Mouse (Mus musculus) ES-E14 (cell line): ENCODE measurements at regions not wholly inside any gene's neighbourhood (a gene's known extent, or its start where the extent isn't known, plus 50 kb on each side); places are given as distances from the start of the nearest gene placed in this dataset.
A peak's percentile ranks its signal among the peaks of the same experiment; 100 is the strongest.
"Not testable (repeated sequence)": the region's sequence is repeated elsewhere in the genome, so short reads cannot be mapped to it uniquely, and the experiment has no call there.

ENCODE experiments used
- DNase-seq: peaks from one replicate; pipeline ENCODE4 v3.0.0-alpha.2; 2013; ENCODE audit warnings: low read depth, low spot score
- H3K27ac ChIP-seq: 2 replicates; pipeline ENCODE4 v1.5.1; 2012; ENCODE audit warnings: low read depth, mild to moderate bottlenecking, low read length, moderate library complexity, mixed read lengths; ENCODE audit not compliant: poor library complexity, insufficient read depth, severe bottlenecking
- H3K36me3 ChIP-seq: 2 replicates; pipeline ENCODE4 v1.6.1; 2012; ENCODE audit warnings: mild to moderate bottlenecking, low read length, moderate library complexity, mixed read lengths; ENCODE audit not compliant: control insufficient read depth, poor library complexity, insufficient read depth, severe bottlenecking
- H3K4me1 ChIP-seq, 2 experiments: fragments of 150-350 bp in 1 of 2; sonication (generic) in 1 of 2; 2 replicates each; pipeline ENCODE4 v1.6.1; 2012; ENCODE audit warnings: low read length in 2 of 2, mild to moderate bottlenecking in 1 of 2, mixed read lengths in 1 of 2; ENCODE audit not compliant: control insufficient read depth in 2 of 2, insufficient read depth in 2 of 2, poor library complexity in 1 of 2
- H3K4me3 ChIP-seq, 2 experiments: fragments of 150-350 bp in 1 of 2; sonication (generic) in 1 of 2; 2 replicates each; pipeline ENCODE4 v1.5.1; 2012; ENCODE audit warnings: low read length in 2 of 2, low read depth in 1 of 2, mild to moderate bottlenecking in 1 of 2, mixed read lengths in 1 of 2; ENCODE audit not compliant: insufficient read depth in 1 of 2, poor library complexity in 1 of 2, severe bottlenecking in 1 of 2
- H3K9ac ChIP-seq: 2 replicates; pipeline ENCODE4 v1.6.1; 2012; ENCODE audit warnings: low read depth, mild to moderate bottlenecking, low read length, mixed read lengths; ENCODE audit not compliant: poor library complexity, insufficient read depth, severe bottlenecking
- H3K9me3 ChIP-seq: fragments of 150-350 bp; sonication (generic); 2 replicates; pipeline ENCODE4 v1.6.1; 2012; ENCODE audit warnings: low read depth, mild to moderate bottlenecking, low read length; ENCODE audit not compliant: control insufficient read depth, insufficient read depth
- CHD2 ChIP-seq: IDR thresholded peaks from 2 replicates; pipeline ENCODE4 v1.6.1; 2014; ENCODE audit warnings: mild to moderate bottlenecking, low read depth, low read length, inconsistent platforms
- HCFC1 ChIP-seq: IDR thresholded peaks from 2 replicates; pipeline ENCODE4 v1.6.1; 2012; ENCODE audit warnings: low read length, inconsistent platforms, borderline replicate concordance; ENCODE audit not compliant: insufficient read depth
- MAFK ChIP-seq: IDR thresholded peaks from 2 replicates; pipeline ENCODE4 v1.6.1; 2014; ENCODE audit warnings: mild to moderate bottlenecking, low read depth, low read length, inconsistent platforms; ENCODE audit not compliant: insufficient read depth
- ZC3H11A ChIP-seq: IDR thresholded peaks from 2 replicates; pipeline ENCODE4 v1.6.1; 2012; ENCODE audit warnings: low read depth, mild to moderate bottlenecking, inconsistent platforms, low read length, borderline replicate concordance
- ZNF384 ChIP-seq: IDR thresholded peaks from 2 replicates; pipeline ENCODE4 v1.6.1; 2012; ENCODE audit warnings: low read depth, low read length, inconsistent platforms
- in situ Hi-C, 2 experiments: fragments of 600-800 bp; cut with MboI; formaldehyde crosslinking; loops; one replicate each; pipeline ENCODE4 v1.15.1; 2025; ENCODE audit warnings: low sequenced_read_pairs in 2 of 2, inconsistent platforms in 1 of 2; ENCODE audit not compliant: unreplicated experiment in 2 of 2

DNA sequence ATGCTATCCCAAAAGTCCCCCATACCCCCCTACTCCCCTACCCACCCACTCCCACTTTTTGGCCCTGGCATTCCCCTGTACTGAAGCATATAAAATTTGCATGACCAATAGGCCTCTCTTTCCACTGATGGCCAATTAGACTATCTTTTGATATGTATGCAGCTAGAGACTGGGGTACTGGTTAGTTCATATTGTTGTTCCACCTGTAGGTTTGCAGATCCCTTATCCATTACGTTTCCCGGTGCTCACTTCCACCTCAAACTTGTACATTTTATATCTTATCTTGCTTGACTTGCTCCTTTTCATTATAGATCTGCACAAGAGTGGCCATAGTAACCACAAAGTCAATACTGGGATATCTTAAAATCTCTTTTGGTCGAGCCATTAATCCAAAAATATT lies 2329.9 kb upstream of the Aga start:
- H3K36me3 ChIP-seq, H3K4me1 ChIP-seq, DNase-seq, H3K9ac ChIP-seq, in situ Hi-C loops, H3K27ac ChIP-seq, H3K9me3 ChIP-seq: not testable (repeated sequence)
- 0 out of 4 replicates have a peak overlapping the region, but pooled peaks of 1 of the 2 experiments have one; percentile 16 for H3K4me3 ChIP-seq

GRCm38 (mm10) chr8:51170123-51170522 lies 2326.4 kb upstream of the Tenm3 start:
- H3K9me3 ChIP-seq: no peaks in the 10 kb centered on the region
- in situ Hi-C loops: no loop called here

DNA sequence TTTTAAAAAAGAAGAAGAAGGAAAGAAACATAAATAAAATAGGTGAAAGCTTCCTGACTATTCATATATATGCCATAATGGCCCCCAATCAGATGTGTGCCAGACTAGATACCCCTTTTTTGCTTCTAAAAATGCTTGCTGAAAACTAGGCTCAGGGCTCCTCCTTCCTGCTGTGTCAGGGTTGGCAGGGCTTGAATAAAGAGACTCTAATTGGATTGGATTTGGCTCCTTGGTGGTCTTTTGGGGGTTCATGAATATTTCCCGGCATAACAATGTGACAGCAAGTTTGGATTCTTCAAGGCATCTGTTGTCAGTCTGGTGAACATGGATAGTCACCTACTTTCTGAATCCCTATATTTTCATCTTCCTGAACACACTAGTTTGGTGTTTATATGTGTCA lies 2301.6 kb upstream of the Tenm3 start:
- DNase-seq: no peak
- H3K27ac ChIP-seq: no peak overlapping the region
- no peaks in the 10 kb centered on the region for H3K36me3 ChIP-seq
- H3K4me1 ChIP-seq: no peaks in the 10 kb centered on the region
- in situ Hi-C loops: no loop called here
- H3K9me3 ChIP-seq: no peaks in the 10 kb centered on the region
- no peak for TF ChIP-seq ZNF384
- no peak for TF ChIP-seq ZC3H11A
- no peak for TF ChIP-seq HCFC1
- no peak for TF ChIP-seq CHD2
- TF ChIP-seq MAFK: no peak
- no peak overlapping the region for H3K9ac ChIP-seq
- no peak overlapping the region for H3K4me3 ChIP-seq

More at GRCm38 (mm10) chr8:51170123-51170522, 2326.4 kb upstream of the Tenm3 start:
- Histone ChIP-seq H3K4me1 (no peaks in the 10 kb centered on the region), H3K36me3 (no peaks in the 10 kb centered on the region), H3K27ac (no peak overlapping the region), H3K4me3 (no peak overlapping the region), H3K9ac (no peak overlapping the region)
- no peak for TF ChIP-seq MAFK
- TF ChIP-seq CHD2: 0 out of 2 replicates have a peak, but pooled peaks have one; percentile 11
- TF ChIP-seq ZNF384: 0 out of 2 replicates have a peak, but pooled peaks have one; percentile 18
- no peak for TF ChIP-seq HCFC1
- TF ChIP-seq ZC3H11A: no peak
- DNase-seq: no peak

GRCm38 (mm10) chr8:51125436-51125835 lies 2281.7 kb upstream of the Tenm3 start:
- H3K4me3 ChIP-seq, H3K27ac ChIP-seq, H3K9ac ChIP-seq, H3K36me3 ChIP-seq, H3K4me1 ChIP-seq, H3K9me3 ChIP-seq, in situ Hi-C loops: not testable (repeated sequence)
- peak; percentile 21 for DNase-seq
